Mouse (Mus musculus) gastrocnemius, adult 2 months (tissue): ENCODE measurements around the gene Oas1a. TPM values are rescaled to one million over a fixed set of nuclear protein-coding genes. Genes with fewer than 3 reads are reported as not detected.

Source experiments
- DNase-seq: peaks from one replicate; pipeline ENCODE4 v3.0.0; 2022
- H3K27ac ChIP-seq: fragments of 200-600 bp; 2 replicates; pipeline ENCODE4 v1.8.1; 2022; ENCODE audit warnings: mild to moderate bottlenecking
- H3K4me3 ChIP-seq: fragments of 200-600 bp; 2 replicates; pipeline ENCODE4 v1.8.1; 2022; ENCODE audit warnings: mild to moderate bottlenecking, moderate library complexity
- CTCF ChIP-seq: fragments of 200-600 bp; IDR thresholded peaks from 2 replicates; pipeline ENCODE4 v1.8.1; 2022; ENCODE audit warnings: antibody characterized with exemption, mild to moderate bottlenecking, moderate library complexity
- intact Hi-C: fragments of 180-260 bp; cut with DNase I; formaldehyde crosslinking; loops from one replicate; pipeline ENCODE4 v1.15.1; 2025
- microRNA-seq: library from miRNA; unstranded; fragments of <30 nt; microRNA quantifications from one replicate; pipeline ENCODE4 v1.2.0, GENCODE M21; 2021
- total RNA-seq, 2 experiments: library from RNA; stranded (reverse); gene quantifications; 2 replicates each; pipeline ENCODE4 v1.2.3; 2021

The Oas1a gene
- total RNA-seq, 2 experiments from 2014 or later, result 0.14 to 0.18 TPM

DNA sequence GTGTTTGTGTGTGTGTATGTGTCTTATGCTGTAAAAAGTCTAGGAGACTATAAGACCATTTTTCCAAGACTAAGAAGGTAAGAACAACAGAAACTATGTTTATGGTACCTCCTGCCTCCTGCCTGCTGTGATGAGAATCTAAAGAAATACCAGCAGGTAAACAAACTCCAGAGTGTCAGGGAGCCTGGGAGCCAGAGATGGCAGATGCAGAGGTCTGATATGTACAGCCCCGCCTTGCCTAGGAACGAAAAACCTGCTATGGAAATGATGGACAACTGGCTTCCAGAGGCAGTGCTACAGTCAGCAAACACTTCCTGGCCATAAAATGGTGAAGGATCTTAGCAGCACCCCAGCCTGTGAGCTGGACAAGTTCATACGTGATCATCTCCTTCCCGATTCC is 60.3 kb downstream of the Oas1a start, which contains the start of gene Oas1f:
Gene Oas1f (plus strand): TSS at position 301 of the 400 bp plus-strand sequence.
- TF ChIP-seq CTCF, result no peak
- Histone ChIP-seq H3K4me3 (no peak within 1 kb of the TSS), H3K27ac (no peak within 1 kb of the TSS)
- no peak for DNase-seq
- intact Hi-C loops, result no loop called here

Small RNA genes lying within 50 kb of the gene (microRNA-seq; reads per million reads assigned to microRNA genes)
- gene Gm22907, result not detected

Other genes with a start within 250 kb of the Oas1a start
- under 1 TPM; 0.45 to 0.54 TPM for gene Dtx1, start 195.6 kb downstream of the Oas1a start, total RNA-seq
- gene Oas2, start 157.7 kb downstream of the Oas1a start, total RNA-seq, result under 1 TPM; 0.10 to 0.28 TPM
- under 1 TPM in 1 of 2 experiments, not detected in 1; 0.06 TPM for gene Oas3, start 129.9 kb downstream of the Oas1a start, total RNA-seq
- not detected for gene Oas1e, start 112.0 kb downstream of the Oas1a start, total RNA-seq
- under 1 TPM; 0.17 to 0.28 TPM for gene Oas1c, start 95.0 kb downstream of the Oas1a start, total RNA-seq
- not detected for gene Oas1f, start 60.2 kb downstream of the Oas1a start, total RNA-seq
- gene Oas1h, start 46.1 kb downstream of the Oas1a start, total RNA-seq, result not detected
- under 1 TPM in 1 of 2 experiments, not detected in 1; 0.14 TPM for gene Oas1g, start 19.9 kb downstream of the Oas1a start, total RNA-seq
- gene Oas1d, start 7.0 kb upstream of the Oas1a start, total RNA-seq, result not detected
- not detected for gene Rph3a, start 102.6 kb upstream of the Oas1a start, total RNA-seq